Mouse (Mus musculus): ENCODE data around the gene Ppat.

Ppat gene

GRCm38 (mm10) chr5:76876106-76876758, 75.1 kb downstream of the Ppat start:
- DNase-seq (ENCODE audit: extremely low spot score, low spot score) = no peak

GRCm38 (mm10) chr5:76869553-76869952, 81.8 kb downstream of the Ppat start:
- DNase-seq (ENCODE audit: extremely low spot score, low spot score) = no peak

- peak; percentile 28 for DNase-seq (ENCODE audit: extremely low spot score, low spot score)
These were observed 82.6 kb downstream of the Ppat start for GRCm38 (mm10) chr5:76868693-76869286.

- DNase-seq (ENCODE audit: extremely low spot score, low spot score) = no peak
These were observed 84.6 kb downstream of the Ppat start for GRCm38 (mm10) chr5:76866819-76867218.
